Mouse (Mus musculus) heart, adult 2 months (tissue): ENCODE measurements around the gene Hsd11b2.

Experiments used
- CTCF ChIP-seq: fragments of 200-600 bp; IDR thresholded peaks from 2 replicates; pipeline ENCODE4 v1.8.1; 2022; ENCODE audit warnings: antibody characterized with exemption, mild to moderate bottlenecking, moderate library complexity
- EP300 ChIP-seq: fragments of 200-500 bp; IDR thresholded peaks from 2 replicates; pipeline ENCODE4 v1.6.1; 2011; ENCODE audit warnings: low read depth, low read length, control low read depth; ENCODE audit not compliant: insufficient read depth
- POLR2A ChIP-seq: fragments of 200-500 bp; IDR thresholded peaks from 2 replicates; pipeline ENCODE4 v1.6.1; 2011; ENCODE audit warnings: mild to moderate bottlenecking, low read depth, low read length, control low read depth; ENCODE audit not compliant: insufficient read depth

DNA sequence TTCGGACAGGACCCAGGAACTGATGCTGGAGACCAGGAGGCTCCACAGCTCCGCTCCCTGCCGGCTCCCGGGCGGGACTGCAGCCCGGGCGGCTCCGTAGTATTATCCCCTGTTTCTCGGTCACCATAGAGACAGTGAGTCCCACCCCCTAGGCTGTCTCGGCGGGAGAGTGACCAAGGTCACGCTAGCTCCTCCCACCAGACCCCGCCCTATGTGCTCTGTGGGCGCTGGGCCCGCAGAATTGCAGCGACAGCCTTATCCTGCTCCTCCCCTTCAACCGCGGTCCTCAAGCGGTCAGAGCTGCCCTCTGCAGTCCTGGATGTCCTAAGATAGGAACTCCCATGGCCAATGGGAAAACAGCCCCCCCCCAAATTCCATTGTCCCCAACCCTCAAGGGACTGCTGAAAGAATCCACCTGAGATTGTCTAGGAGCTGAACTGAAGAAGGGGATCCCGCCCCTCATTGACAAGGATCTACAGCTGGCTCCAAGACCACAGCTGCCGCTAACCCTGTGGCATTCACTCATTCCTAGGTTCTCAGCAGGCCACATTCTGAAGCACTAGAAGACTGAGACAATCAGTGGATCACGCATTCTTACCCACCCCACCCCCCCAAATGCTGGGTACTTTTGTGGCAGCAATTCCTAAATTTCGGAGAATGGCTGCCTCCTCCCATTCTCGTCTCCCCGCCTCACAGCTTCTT lies 47.1 kb upstream of the Hsd11b2 start, which contains the start of gene Tppp3:
- peak; percentile 82 for TF ChIP-seq CTCF
- TF ChIP-seq POLR2A: peak; percentile 90
- peak; percentile 83 for TF ChIP-seq EP300
